Mouse (Mus musculus) ES-Bruce4 (cell line): ENCODE data around the gene Pde7b.

Experiments
- CTCF ChIP-seq: IDR thresholded peaks from one replicate; pipeline ENCODE4 v1.8.1; 2011; ENCODE audit warnings: low read depth, low read length
- EP300 ChIP-seq: IDR thresholded peaks from 2 replicates; pipeline ENCODE4 v1.6.1; 2011; ENCODE audit warnings: low read depth, low read length; ENCODE audit not compliant: insufficient read depth
- POLR2A ChIP-seq: IDR thresholded peaks from one replicate; pipeline ENCODE4 v1.8.1; 2011; ENCODE audit warnings: low read length; ENCODE audit not compliant: insufficient read depth

DNA sequence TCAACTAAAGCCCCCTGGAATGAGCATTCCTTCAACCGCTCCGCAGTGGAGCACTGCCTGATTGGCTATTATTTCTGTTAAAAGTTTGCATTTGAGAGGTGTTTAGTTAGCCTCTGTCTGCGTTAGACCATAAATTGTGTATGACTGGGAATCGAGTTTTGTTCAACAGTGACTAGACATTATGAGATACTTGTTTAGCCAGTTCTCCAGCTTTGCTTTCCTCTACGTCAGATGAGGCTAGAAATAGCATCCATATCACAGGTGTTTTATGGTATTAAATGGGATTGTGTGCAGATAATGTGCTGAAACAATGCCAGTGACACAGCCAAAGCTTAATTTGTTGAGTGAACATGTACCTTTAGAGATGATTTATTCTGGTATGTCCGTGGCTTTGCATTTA, 70.3 kb downstream of the Pde7b start:
- no peak for TF ChIP-seq POLR2A
- no peak for TF ChIP-seq CTCF
- no peak for TF ChIP-seq EP300
